Comparison of ENCODE assay signal across 23 mouse cellular contexts in genomic region chr10:62173941-62174448, GRCm38 (mm10). TPM values are rescaled to one million over a fixed set of nuclear protein-coding genes. Genes with fewer than 3 reads are reported as not detected.
DNase-seq lines count a peak whose midpoint lies in the region; ATAC-seq and TF ChIP-seq lines count a peak whose summit lies in the region.
"Had no signal": no experiment of that assay in that cellular context is flagged by ENCODE, and none has a peak within 500 bp of the region (broad histone marks: within the 10 kb centered on the region; RNA-seq: fewer than 3 reads in every experiment).

No protein-coding gene starts in this region.

- peaks cover 13% of the 10 kb centered on the region for H3K4me1 ChIP-seq in forebrain, embryonic 11.5 days (replicated peaks; ENCODE audit: control insufficient read depth, insufficient read depth, low read length)
- H3K4me1 ChIP-seq in forebrain, postnatal 0 days (ENCODE audit: insufficient read depth) = no peaks in the 10 kb centered on the region
- H3K4me1 ChIP-seq in midbrain, embryonic 11.5 days (ENCODE audit: control insufficient read depth, insufficient read depth, low read length) = peaks cover 21% of the 10 kb centered on the region
- H3K4me1 ChIP-seq in midbrain, embryonic 16.5 days (ENCODE audit: control insufficient read depth, insufficient read depth, low read length) = peaks cover 11% of the 10 kb centered on the region
- peaks cover 5% of the 10 kb centered on the region for H3K4me1 ChIP-seq in embryonic facial prominence, embryonic 11.5 days (ENCODE audit: control insufficient read depth, insufficient read depth, low read length)
- H3K4me1 ChIP-seq: heart, embryonic 12.5 days; limb, embryonic 15.5 days had no signal

- TF ChIP-seq CTCF in forebrain, postnatal 0 days (IDR thresholded peaks at IDR 0.05; ENCODE audit: low read depth) = no peak

- no peak overlapping the region for H3K27ac ChIP-seq in forebrain, embryonic 11.5 days (ENCODE audit: low read depth, low read length)
- H3K27ac ChIP-seq in forebrain, postnatal 0 days (ENCODE audit: low read depth, low read length) = no peak overlapping the region
- no peak overlapping the region for H3K27ac ChIP-seq in midbrain, embryonic 11.5 days (ENCODE audit: low read depth, low read length)
- H3K27ac ChIP-seq in midbrain, embryonic 16.5 days (ENCODE audit: low read length) = no peak overlapping the region
- H3K27ac ChIP-seq in embryonic facial prominence, embryonic 11.5 days (replicated peaks; ENCODE audit: low read depth, low read length) = no peak overlapping the region
- H3K27ac ChIP-seq: limb, embryonic 15.5 days had no signal

- H3K36me3 ChIP-seq in forebrain, embryonic 11.5 days (ENCODE audit: control insufficient read depth, insufficient read depth, low read length) = no peaks in the 10 kb centered on the region
- H3K36me3 ChIP-seq in forebrain, postnatal 0 days (ENCODE audit: insufficient read depth) = no peaks in the 10 kb centered on the region
- no peaks in the 10 kb centered on the region for H3K36me3 ChIP-seq in midbrain, embryonic 11.5 days (ENCODE audit: control insufficient read depth, insufficient read depth, low read length)
- H3K36me3 ChIP-seq in midbrain, embryonic 16.5 days (ENCODE audit: control insufficient read depth, insufficient read depth, low read length) = no peaks in the 10 kb centered on the region
- H3K36me3 ChIP-seq in embryonic facial prominence, embryonic 11.5 days (replicated peaks; ENCODE audit: control insufficient read depth, insufficient read depth, low read depth, low read length) = no peaks in the 10 kb centered on the region
- H3K36me3 ChIP-seq: G1E; heart, embryonic 12.5 days; limb, embryonic 15.5 days had no signal

- no peak for ATAC-seq in forebrain, embryonic 11.5 days (replicated peaks; ENCODE audit: low FRiP score)
- no peak for ATAC-seq in forebrain, postnatal 0 days
- ATAC-seq in midbrain, embryonic 11.5 days (ENCODE audit: low FRiP score) = peak; percentile 33
- no peak for ATAC-seq in midbrain, embryonic 16.5 days
- ATAC-seq in embryonic facial prominence, embryonic 11.5 days (replicated peaks; ENCODE audit: insufficient number of reproducible peaks, low FRiP score, low TSS enrichment, low read depth) = no peak
- ATAC-seq: activated CD4-positive, CD25-positive, alpha-beta regulatory T cell, adult 4 months; lung, postnatal 0 days had no signal

- 0 out of 2 replicates have a peak overlapping the region, but pooled peaks have one; percentile 20 for H3K9ac ChIP-seq in forebrain, embryonic 11.5 days (ENCODE audit: low read length)
- no peak overlapping the region for H3K9ac ChIP-seq in forebrain, postnatal 0 days
- H3K9ac ChIP-seq in midbrain, embryonic 11.5 days (ENCODE audit: low read length) = no peak overlapping the region
- H3K9ac ChIP-seq in midbrain, embryonic 16.5 days (ENCODE audit: low read depth, low read length) = no peak overlapping the region
- no peak overlapping the region; the same call in 1 of the 2 replicates for H3K9ac ChIP-seq in embryonic facial prominence, embryonic 11.5 days (replicated peaks; ENCODE audit: low read length)
- H3K9ac ChIP-seq: heart, embryonic 12.5 days; limb, embryonic 15.5 days had no signal

- WGBS in forebrain, embryonic 11.5 days = 17% methylated on average over 9 of the region's 9 CpGs
- WGBS in forebrain, postnatal 0 days = 26% methylated on average over 9 of the region's 9 CpGs
- WGBS in midbrain, embryonic 11.5 days = 13% methylated on average over 9 of the region's 9 CpGs
- 15% methylated on average over 9 of the region's 9 CpGs for WGBS in midbrain, embryonic 16.5 days
- 22% methylated on average over 7 of the region's 9 CpGs for WGBS in embryonic facial prominence, embryonic 11.5 days

- DNase-seq in forebrain, embryonic 11.5 days (ENCODE audit: low spot score) = no peak
- no peak for DNase-seq in forebrain, postnatal 0 days
- DNase-seq in midbrain, embryonic 11.5 days (ENCODE audit: low spot score, missing footprints) = peak; percentile 92
- peak; percentile 19 for DNase-seq in embryonic facial prominence, embryonic 11.5 days (ENCODE audit: low spot score)
- DNase-seq in retina, postnatal 1 day = peak; percentile 51
- no peak for DNase-seq in layer of hippocampus, adult 8-10 months (ENCODE audit: low spot score in 2 of 2)
- DNase-seq: adrenal gland, postnatal 10 days; cerebellum, postnatal 10 days; heart, postnatal 14 days; kidney, adult 18-20 months; kidney, postnatal 10 days; thymus, postnatal 36 days had no signal

- no peaks in the 10 kb centered on the region for H3K9me3 ChIP-seq in forebrain, embryonic 11.5 days (ENCODE audit: control insufficient read depth, low read length)
- no peaks in the 10 kb centered on the region for H3K9me3 ChIP-seq in forebrain, postnatal 0 days (ENCODE audit: low read length)
- no peaks in the 10 kb centered on the region for H3K9me3 ChIP-seq in midbrain, embryonic 11.5 days (ENCODE audit: control insufficient read depth, low read length)
- H3K9me3 ChIP-seq in midbrain, embryonic 16.5 days (replicated peaks; ENCODE audit: control insufficient read depth, low read length, poor library complexity, severe bottlenecking) = peaks cover 6% of the 10 kb centered on the region; the same call in 1 of the 2 replicates
- H3K9me3 ChIP-seq in embryonic facial prominence, embryonic 11.5 days (replicated peaks; ENCODE audit: control insufficient read depth, low read length) = no peaks in the 10 kb centered on the region
- H3K9me3 ChIP-seq: G1E; limb, embryonic 15.5 days had no signal

- no peak overlapping the region for H3K4me2 ChIP-seq in forebrain, embryonic 11.5 days (ENCODE audit: low read depth, low read length, severe bottlenecking)
- H3K4me2 ChIP-seq in forebrain, postnatal 0 days (ENCODE audit: low read depth) = no peak overlapping the region
- 0 out of 2 replicates have a peak overlapping the region, but pooled peaks have one; percentile 13 for H3K4me2 ChIP-seq in midbrain, embryonic 11.5 days
- no peak overlapping the region for H3K4me2 ChIP-seq in midbrain, embryonic 16.5 days (ENCODE audit: low read length)
- H3K4me2 ChIP-seq in embryonic facial prominence, embryonic 11.5 days (ENCODE audit: low read depth, low read length) = no peak overlapping the region
- H3K4me2 ChIP-seq: heart, embryonic 12.5 days; limb, embryonic 15.5 days had no signal

- peaks cover 2% of the 10 kb centered on the region; the same call in 1 of the 2 replicates for H3K27me3 ChIP-seq in forebrain, embryonic 11.5 days (ENCODE audit: control insufficient read depth, insufficient read depth, low read length)
- H3K27me3 ChIP-seq in forebrain, postnatal 0 days (ENCODE audit: insufficient read depth, low read length) = no peaks in the 10 kb centered on the region
- peaks cover 14% of the 10 kb centered on the region for H3K27me3 ChIP-seq in midbrain, embryonic 11.5 days (ENCODE audit: control insufficient read depth, insufficient read depth, low read length)
- peaks cover 7% of the 10 kb centered on the region; the same call in 1 of the 2 replicates for H3K27me3 ChIP-seq in midbrain, embryonic 16.5 days (ENCODE audit: control insufficient read depth, insufficient read depth, low read depth, low read length)
- H3K27me3 ChIP-seq in embryonic facial prominence, embryonic 11.5 days (ENCODE audit: control insufficient read depth, insufficient read depth, low read length) = no peaks in the 10 kb centered on the region
- H3K27me3 ChIP-seq: limb, embryonic 15.5 days had no signal

- no peak overlapping the region for H3K4me3 ChIP-seq in forebrain, embryonic 11.5 days (ENCODE audit: low read depth, low read length)
- no peak overlapping the region for H3K4me3 ChIP-seq in forebrain, postnatal 0 days (ENCODE audit: low read depth, low read length)
- no peak overlapping the region for H3K4me3 ChIP-seq in midbrain, embryonic 11.5 days (ENCODE audit: low read depth, low read length)
- no peak overlapping the region for H3K4me3 ChIP-seq in midbrain, embryonic 16.5 days (ENCODE audit: low read depth, low read length)
- no peak overlapping the region for H3K4me3 ChIP-seq in embryonic facial prominence, embryonic 11.5 days (ENCODE audit: low read depth, low read length)
- H3K4me3 ChIP-seq: heart, embryonic 12.5 days; limb, embryonic 15.5 days had no signal

RNA-seq across cellular contexts. Expression of gene Fam241b, which starts 30.3 kb away (rescaled TPM):
- polyA plus RNA-seq in forebrain, embryonic 11.5 days (2014; fragmentation: Nextera tagmentation; extraction: Ambion mirVana) = 8.0 and 9.3 TPM in 2 replicates
- total RNA-seq in forebrain, postnatal 0 days (2014; rRNA removed) = 118 and 120 TPM in 2 replicates
- polyA plus RNA-seq in forebrain, postnatal 0 days (2015; fragmentation: Nextera tagmentation; extraction: Ambion mirVana) = 193 and 196 TPM in 2 replicates
- 7.1 and 7.6 TPM in 2 replicates for polyA plus RNA-seq in midbrain, embryonic 11.5 days (2014; fragmentation: Nextera tagmentation; extraction: Ambion mirVana)
- polyA plus RNA-seq in midbrain, embryonic 16.5 days (2015; fragmentation: Nextera tagmentation; extraction: Ambion mirVana) = 224 and 236 TPM in 2 replicates
- 6.3 and 6.7 TPM in 2 replicates for polyA plus RNA-seq in embryonic facial prominence, embryonic 11.5 days (2014; fragmentation: Nextera tagmentation; extraction: Ambion mirVana)
- 10 to 100 TPM; 37.3 to 46.9 (median 41.6) TPM for total RNA-seq in layer of hippocampus, adult 8-10 months (2022)
- total RNA-seq: granulocyte monocyte progenitor cell, adult 5-6 weeks; megakaryocyte progenitor cell, adult 5-6 weeks had no signal

RNA-seq across cellular contexts. Expression of gene Neurog3, which starts 41.1 kb away (rescaled TPM):
- 0.23 and 0.48 TPM in 2 replicates for polyA plus RNA-seq in forebrain, embryonic 11.5 days (2014; fragmentation: Nextera tagmentation; extraction: Ambion mirVana)
- total RNA-seq in forebrain, postnatal 0 days (2014; rRNA removed) = not detected in 2 replicates
- polyA plus RNA-seq in forebrain, postnatal 0 days (2015; fragmentation: Nextera tagmentation; extraction: Ambion mirVana) = not detected in 2 replicates
- polyA plus RNA-seq in midbrain, embryonic 11.5 days (2014; fragmentation: Nextera tagmentation; extraction: Ambion mirVana) = 0.34 and 0.37 TPM in 2 replicates
- polyA plus RNA-seq in midbrain, embryonic 16.5 days (2015; fragmentation: Nextera tagmentation; extraction: Ambion mirVana) = not detected in 2 replicates
- 0.89 and 1.2 TPM in 2 replicates for polyA plus RNA-seq in embryonic facial prominence, embryonic 11.5 days (2014; fragmentation: Nextera tagmentation; extraction: Ambion mirVana)
- total RNA-seq in layer of hippocampus, adult 8-10 months (2022) = not detected
- total RNA-seq: adrenal gland, postnatal 10 days; G1E; gastrocnemius, adult 8-10 months; granulocyte monocyte progenitor cell, adult 5-6 weeks; heart, postnatal 14 days; layer of hippocampus, adult 18-20 months; left cerebral cortex, postnatal 25 days; megakaryocyte progenitor cell, adult 5-6 weeks had no signal
- polyA plus RNA-seq: activated CD4-positive, CD25-positive, alpha-beta regulatory T cell, adult 4 months; G1E; heart, embryonic 12.5 days; limb, embryonic 15.5 days; lung, postnatal 0 days had no signal

RNA-seq across cellular contexts. Expression of gene Tspan15, which starts 57.1 kb away (rescaled TPM):
- 13.9 and 15.5 TPM in 2 replicates for polyA plus RNA-seq in forebrain, embryonic 11.5 days (2014; fragmentation: Nextera tagmentation; extraction: Ambion mirVana)
- total RNA-seq in forebrain, postnatal 0 days (2014; rRNA removed) = 7.2 and 11.6 TPM in 2 replicates
- polyA plus RNA-seq in forebrain, postnatal 0 days (2015; fragmentation: Nextera tagmentation; extraction: Ambion mirVana) = 11.6 and 15.2 TPM in 2 replicates
- 8.6 and 9.3 TPM in 2 replicates for polyA plus RNA-seq in midbrain, embryonic 11.5 days (2014; fragmentation: Nextera tagmentation; extraction: Ambion mirVana)
- 19.4 and 23.2 TPM in 2 replicates for polyA plus RNA-seq in midbrain, embryonic 16.5 days (2015; fragmentation: Nextera tagmentation; extraction: Ambion mirVana)
- polyA plus RNA-seq in embryonic facial prominence, embryonic 11.5 days (2014; fragmentation: Nextera tagmentation; extraction: Ambion mirVana) = 12.2 and 13.3 TPM in 2 replicates
- 10 to 100 TPM; 14.3 to 20.4 (median 20.4) TPM for total RNA-seq in layer of hippocampus, adult 8-10 months (2022)
- total RNA-seq: granulocyte monocyte progenitor cell, adult 5-6 weeks had no signal

Comparison
In these comparisons a context has a peak if more than half of its experiments do, and no peak if none do; other contexts are left out.
1. RNA of gene Fam241b, which starts 30.3 kb away (polyA plus RNA-seq): 224 to 236 TPM in midbrain, embryonic 16.5 days and 193 to 196 TPM in forebrain, postnatal 0 days; 8.0 to 9.3 TPM in forebrain, embryonic 11.5 days, 7.1 to 7.6 TPM in midbrain, embryonic 11.5 days and 6.3 to 6.7 TPM in embryonic facial prominence, embryonic 11.5 days; every median in the first group is over 10 times any median in the second.
2. DNase-seq: peak in midbrain, embryonic 11.5 days (single experiment), embryonic facial prominence, embryonic 11.5 days (single experiment) and retina, postnatal 1 day (single experiment); none in forebrain, embryonic 11.5 days (single experiment), forebrain, postnatal 0 days (single experiment) and layer of hippocampus, adult 8-10 months (0 of 2).